Mouse (Mus musculus): ENCODE measurements around the gene Cped1. TPM values are rescaled to one million over a fixed set of nuclear protein-coding genes. Genes with fewer than 3 reads are reported as not detected.

Gene Cped1
- polyA plus RNA-seq, 1 experiment from 2014 or later, result 74.8 TPM

- 94% methylated on average over 3 of the region's 3 CpGs for WGBS
- Histone ChIP-seq H3K9ac (ENCODE audit: low read length) (no peak overlapping the region), H3K36me3 (ENCODE audit: control insufficient read depth, insufficient read depth, low read length) (no peaks in the 10 kb centered on the region), H3K9me3 (ENCODE audit: control insufficient read depth, low read length) (no peaks in the 10 kb centered on the region), H3K27ac (replicated peaks; ENCODE audit: low read depth, low read length) (no peak overlapping the region), H3K4me1 (ENCODE audit: control insufficient read depth, insufficient read depth, low read length) (no peaks in the 10 kb centered on the region), H3K4me3 (ENCODE audit: low read depth, low read length) (no peak overlapping the region), H3K4me2 (ENCODE audit: low read depth, severe bottlenecking) (no peak overlapping the region), H3K27me3 (ENCODE audit: control insufficient read depth, insufficient read depth, low read length) (no peaks in the 10 kb centered on the region)
- DNase-seq (ENCODE audit: low spot score) (no peak), ATAC-seq (ENCODE audit: insufficient number of reproducible peaks, low FRiP score, low TSS enrichment, low read depth) (no peak)
Observed at GRCm38 (mm10) chr6:22053014-22053413, 67.3 kb downstream of the Cped1 start.

DNA sequence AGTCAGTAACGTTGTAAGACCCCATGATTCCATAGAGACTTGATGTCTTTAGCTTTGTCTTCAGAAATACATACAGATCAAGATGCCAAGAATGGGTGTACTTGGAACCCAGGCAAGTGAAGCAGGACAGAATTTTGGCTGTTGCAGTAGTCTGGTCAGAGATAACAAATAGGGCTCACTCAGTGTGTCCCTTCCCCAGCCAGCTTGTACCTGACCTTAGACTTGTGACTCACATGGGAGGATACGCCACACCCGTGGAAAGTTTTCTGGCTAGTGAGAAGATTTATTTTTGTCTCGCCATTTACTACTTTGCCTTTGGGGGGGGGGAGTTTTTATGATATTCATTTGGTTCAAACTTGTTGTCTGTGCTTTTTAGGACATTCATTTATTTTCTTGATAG, 78.6 kb downstream of the Cped1 start:
- Histone ChIP-seq H3K4me3 (ENCODE audit: low read depth, low read length) (no peak overlapping the region), H3K36me3 (ENCODE audit: control insufficient read depth, insufficient read depth, low read length) (peaks cover 3% of the 10 kb centered on the region; the same call in 1 of the 2 replicates), H3K27ac (replicated peaks; ENCODE audit: low read depth, low read length) (no peak overlapping the region), H3K27me3 (ENCODE audit: control insufficient read depth, insufficient read depth, low read length) (no peaks in the 10 kb centered on the region), H3K4me2 (ENCODE audit: low read depth, severe bottlenecking) (no peak overlapping the region), H3K4me1 (ENCODE audit: control insufficient read depth, insufficient read depth, low read length) (no peaks in the 10 kb centered on the region), H3K9me3 (ENCODE audit: control insufficient read depth, low read length) (no peaks in the 10 kb centered on the region), H3K9ac (ENCODE audit: low read length) (no peak overlapping the region)
- no peak for DNase-seq (ENCODE audit: low spot score)
- ATAC-seq (ENCODE audit: insufficient number of reproducible peaks, low FRiP score, low TSS enrichment, low read depth), result no peak
- 78% methylated on average over 4 of the region's 4 CpGs for WGBS

- peak; percentile 19 for DNase-seq (ENCODE audit: low spot score)
- Histone ChIP-seq H3K36me3 (ENCODE audit: control insufficient read depth, insufficient read depth, low read length) (peaks cover 3% of the 10 kb centered on the region; the same call in 1 of the 2 replicates), H3K4me2 (ENCODE audit: low read depth, severe bottlenecking) (no peak overlapping the region), H3K9ac (ENCODE audit: low read length) (no peak overlapping the region), H3K27me3 (ENCODE audit: control insufficient read depth, insufficient read depth, low read length) (no peaks in the 10 kb centered on the region), H3K9me3 (ENCODE audit: control insufficient read depth, low read length) (no peaks in the 10 kb centered on the region), H3K27ac (replicated peaks; ENCODE audit: low read depth, low read length) (no peak overlapping the region), H3K4me1 (ENCODE audit: control insufficient read depth, insufficient read depth, low read length) (no peaks in the 10 kb centered on the region), H3K4me3 (ENCODE audit: low read depth, low read length) (no peak overlapping the region)
- 84% methylated on average over 15 of the region's 15 CpGs for WGBS
- no peak; the same call in 1 of the 2 replicates for ATAC-seq (ENCODE audit: insufficient number of reproducible peaks, low FRiP score, low TSS enrichment, low read depth)
Observed at GRCm38 (mm10) chr6:22070603-22071322, 85.0 kb downstream of the Cped1 start.

DNA sequence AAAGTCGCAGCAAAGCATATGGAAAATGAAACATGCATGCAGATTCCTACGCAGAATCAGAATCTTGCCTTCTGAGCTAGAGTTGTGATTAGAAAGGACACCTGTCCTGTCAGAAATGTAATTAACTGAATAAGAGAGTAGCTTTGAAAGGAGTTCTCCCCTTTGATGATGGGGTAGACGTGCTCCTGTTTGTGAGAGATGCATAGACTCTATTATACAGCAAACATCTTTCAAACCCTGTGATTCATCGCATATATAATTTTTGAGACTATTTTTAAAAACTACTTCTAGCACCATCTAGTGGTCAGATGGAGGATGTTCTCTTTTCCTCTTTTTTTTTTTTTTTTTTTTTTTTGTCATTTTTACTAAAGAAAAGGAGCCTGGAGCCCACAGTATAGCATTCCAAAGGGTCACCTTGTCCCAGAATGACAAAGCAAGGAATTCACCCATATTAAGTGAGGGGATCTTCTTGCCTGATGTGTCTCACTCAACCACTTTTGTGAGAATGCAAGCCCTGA, 85.7 kb downstream of the Cped1 start:
- Histone ChIP-seq H3K4me2 (ENCODE audit: low read depth, severe bottlenecking) (no peak overlapping the region), H3K4me3 (ENCODE audit: low read depth, low read length) (no peak overlapping the region), H3K27me3 (ENCODE audit: control insufficient read depth, insufficient read depth, low read length) (no peaks in the 10 kb centered on the region), H3K27ac (replicated peaks; ENCODE audit: low read depth, low read length) (no peak overlapping the region), H3K36me3 (ENCODE audit: control insufficient read depth, insufficient read depth, low read length) (no peaks in the 10 kb centered on the region), H3K9ac (ENCODE audit: low read length) (no peak overlapping the region), H3K9me3 (ENCODE audit: control insufficient read depth, low read length) (no peaks in the 10 kb centered on the region), H3K4me1 (ENCODE audit: control insufficient read depth, insufficient read depth, low read length) (no peaks in the 10 kb centered on the region)
- DNase-seq (ENCODE audit: low spot score) (peak; percentile 21), ATAC-seq (ENCODE audit: insufficient number of reproducible peaks, low FRiP score, low TSS enrichment, low read depth) (no peak)
- WGBS, result 48% methylated on average over 4 of the region's 4 CpGs

DNA sequence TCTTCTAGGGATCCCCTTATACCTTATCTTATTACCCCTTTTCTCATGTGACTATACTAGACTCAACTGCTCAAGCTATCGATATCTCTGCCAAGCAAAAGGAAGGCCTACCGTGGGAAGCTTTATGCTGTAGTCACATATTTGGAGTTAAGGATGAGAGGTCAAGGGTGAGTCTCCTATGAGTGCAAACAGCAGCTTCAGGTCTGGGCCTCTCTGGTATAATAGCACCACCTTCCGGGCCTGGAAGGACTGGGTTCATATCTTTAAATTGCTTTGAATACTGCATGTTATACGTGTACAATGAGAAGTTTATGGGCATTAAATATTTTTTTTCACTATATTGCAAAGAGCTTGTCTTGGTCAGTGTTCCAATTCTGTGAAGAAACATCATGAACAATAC, 87.0 kb downstream of the Cped1 start:
- H3K36me3 ChIP-seq (ENCODE audit: control insufficient read depth, insufficient read depth, low read length), result no peaks in the 10 kb centered on the region
- no peak overlapping the region for H3K9ac ChIP-seq (ENCODE audit: low read length)
- DNase-seq (ENCODE audit: low spot score) (peak; percentile 16), ATAC-seq (ENCODE audit: insufficient number of reproducible peaks, low FRiP score, low TSS enrichment, low read depth) (no peak)
- no peak overlapping the region for H3K4me3 ChIP-seq (ENCODE audit: low read depth, low read length)
- H3K4me1 ChIP-seq (ENCODE audit: control insufficient read depth, insufficient read depth, low read length), result no peaks in the 10 kb centered on the region
- H3K4me2 ChIP-seq (ENCODE audit: low read depth, severe bottlenecking), result no peak overlapping the region
- H3K9me3 ChIP-seq (ENCODE audit: control insufficient read depth, low read length), result no peaks in the 10 kb centered on the region
- H3K27ac ChIP-seq (replicated peaks; ENCODE audit: low read depth, low read length), result no peak overlapping the region
- WGBS, result 80% methylated on average over 4 of the region's 4 CpGs
- H3K27me3 ChIP-seq (ENCODE audit: control insufficient read depth, insufficient read depth, low read length), result no peaks in the 10 kb centered on the region

DNA sequence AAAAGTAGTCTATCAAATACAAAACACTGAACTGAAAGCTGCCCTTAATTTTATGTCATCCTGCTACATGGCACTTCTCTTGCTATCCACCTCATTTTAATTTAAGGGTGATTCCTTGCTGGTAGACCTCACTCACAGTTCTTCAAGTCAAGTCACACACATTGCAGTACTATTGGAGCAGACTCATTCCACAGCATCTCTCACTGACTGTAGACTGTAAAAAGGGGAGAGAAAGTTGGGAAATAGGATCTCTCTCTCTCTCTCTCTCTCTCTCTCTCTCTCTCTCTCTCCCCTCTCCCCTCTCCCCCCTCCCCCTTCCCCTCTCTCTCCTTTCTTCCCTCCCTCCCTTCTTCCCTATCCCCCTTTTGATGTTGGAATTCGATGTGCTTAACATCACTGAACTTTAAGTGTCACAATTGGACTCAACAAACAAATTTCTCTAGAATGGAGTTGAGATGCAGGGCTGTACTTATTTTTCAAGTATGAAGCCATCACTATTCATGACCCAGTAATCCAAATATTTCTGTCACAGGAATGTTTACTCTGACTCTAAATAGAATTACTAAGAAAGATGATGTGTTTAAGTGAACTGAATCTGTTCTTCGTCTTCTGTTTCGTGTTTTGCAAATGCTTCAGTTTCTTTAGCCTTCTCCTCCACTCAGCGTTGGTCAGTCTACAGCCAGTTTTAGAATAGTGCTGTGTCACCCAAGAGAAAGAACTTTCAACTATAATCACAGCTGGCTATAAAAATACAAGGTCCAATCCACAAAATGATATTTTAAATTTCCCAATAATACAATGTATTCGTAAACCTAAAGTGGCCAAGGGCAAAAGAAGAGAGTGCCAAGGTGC, 88.7 kb downstream of the Cped1 start:
- Histone ChIP-seq H3K27me3 (ENCODE audit: control insufficient read depth, insufficient read depth, low read length) (no peaks in the 10 kb centered on the region), H3K4me1 (ENCODE audit: control insufficient read depth, insufficient read depth, low read length) (no peaks in the 10 kb centered on the region), H3K9ac (ENCODE audit: low read length) (no peak overlapping the region), H3K4me3 (ENCODE audit: low read depth, low read length) (no peak overlapping the region), H3K27ac (replicated peaks; ENCODE audit: low read depth, low read length) (no peak overlapping the region), H3K4me2 (ENCODE audit: low read depth, severe bottlenecking) (no peak overlapping the region), H3K36me3 (ENCODE audit: control insufficient read depth, insufficient read depth, low read length) (no peaks in the 10 kb centered on the region), H3K9me3 (ENCODE audit: control insufficient read depth, low read length) (no peaks in the 10 kb centered on the region)
- WGBS, result 90% methylated on average over 5 of the region's 5 CpGs
- DNase-seq (ENCODE audit: low spot score) (no peak), ATAC-seq (ENCODE audit: insufficient number of reproducible peaks, low FRiP score, low TSS enrichment, low read depth) (no peak)

DNA sequence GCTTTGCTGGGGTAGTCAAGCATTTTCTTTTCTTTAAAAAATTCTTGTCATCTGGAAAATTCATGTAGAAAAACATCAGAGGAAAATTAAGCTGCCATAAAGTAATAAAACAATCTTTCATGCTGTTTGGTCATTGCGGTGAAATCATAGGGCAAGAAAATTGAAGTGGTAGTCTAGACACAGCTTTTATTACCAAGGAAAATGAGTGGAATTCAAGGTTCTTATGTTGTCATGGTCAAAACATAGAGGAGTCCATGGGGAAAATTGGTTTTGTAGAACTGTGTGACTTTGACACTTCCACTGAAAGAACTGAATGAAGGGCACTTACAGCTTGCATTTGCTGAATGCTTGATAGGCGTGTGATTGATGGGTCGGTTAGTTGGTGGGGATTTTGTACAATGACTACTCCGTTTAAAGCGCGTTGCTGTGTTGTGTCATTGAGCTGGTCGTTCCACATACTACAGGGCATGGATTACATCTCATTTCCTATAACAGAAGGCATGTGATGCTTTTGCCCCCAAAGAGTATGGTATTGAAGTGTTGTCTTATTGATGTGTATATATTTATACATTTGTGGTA, 93.1 kb downstream of the Cped1 start:
- no peaks in the 10 kb centered on the region for H3K4me1 ChIP-seq (ENCODE audit: control insufficient read depth, insufficient read depth, low read length)
- H3K9me3 ChIP-seq (ENCODE audit: control insufficient read depth, low read length), result no peaks in the 10 kb centered on the region
- H3K4me2 ChIP-seq (ENCODE audit: low read depth, severe bottlenecking), result no peak overlapping the region
- peak; percentile 17 for DNase-seq (ENCODE audit: low spot score)
- no peak overlapping the region for H3K27ac ChIP-seq (replicated peaks; ENCODE audit: low read depth, low read length)
- no peaks in the 10 kb centered on the region for H3K27me3 ChIP-seq (ENCODE audit: control insufficient read depth, insufficient read depth, low read length)
- no peak for ATAC-seq (ENCODE audit: insufficient number of reproducible peaks, low FRiP score, low TSS enrichment, low read depth)
- no peaks in the 10 kb centered on the region for H3K36me3 ChIP-seq (ENCODE audit: control insufficient read depth, insufficient read depth, low read length)
- H3K9ac ChIP-seq (ENCODE audit: low read length), result no peak overlapping the region
- 90% methylated on average over 7 of the region's 7 CpGs for WGBS
- H3K4me3 ChIP-seq (ENCODE audit: low read depth, low read length), result no peak overlapping the region

DNA sequence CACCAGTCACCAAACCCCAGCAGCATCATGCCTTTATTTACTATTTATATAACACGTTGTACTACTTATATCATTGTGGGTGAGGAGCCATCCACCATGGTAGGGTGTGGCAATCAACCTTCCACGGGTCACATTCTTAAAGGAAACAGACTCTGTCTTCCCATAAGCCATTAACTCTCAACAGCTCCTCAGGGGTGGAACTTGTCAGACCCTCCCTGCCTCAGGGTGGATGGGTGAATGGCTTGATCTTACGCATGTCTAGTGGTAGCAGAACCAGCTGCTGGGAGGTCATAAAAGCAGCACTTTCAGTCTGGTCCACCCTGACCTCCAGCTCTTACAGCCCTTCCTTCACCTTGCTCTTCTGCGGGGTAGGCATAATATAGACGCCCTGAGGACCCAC, 100.3 kb downstream of the Cped1 start:
- Histone ChIP-seq H3K4me1 (ENCODE audit: control insufficient read depth, insufficient read depth, low read length) (no peaks in the 10 kb centered on the region), H3K27me3 (ENCODE audit: control insufficient read depth, insufficient read depth, low read length) (no peaks in the 10 kb centered on the region), H3K4me3 (ENCODE audit: low read depth, low read length) (no peak overlapping the region), H3K36me3 (ENCODE audit: control insufficient read depth, insufficient read depth, low read length) (no peaks in the 10 kb centered on the region; the same call in 1 of the 2 replicates), H3K9me3 (ENCODE audit: control insufficient read depth, low read length) (no peaks in the 10 kb centered on the region), H3K4me2 (ENCODE audit: low read depth, severe bottlenecking) (no peak overlapping the region), H3K27ac (replicated peaks; ENCODE audit: low read depth, low read length) (no peak overlapping the region), H3K9ac (ENCODE audit: low read length) (no peak overlapping the region)
- 79% methylated on average over 5 of the region's 5 CpGs for WGBS
- ATAC-seq (ENCODE audit: insufficient number of reproducible peaks, low FRiP score, low TSS enrichment, low read depth), result no peak
- DNase-seq (ENCODE audit: low spot score), result peak; percentile 16

Data from limb, embryonic 11.5 days (tissue).